Mouse (Mus musculus): ENCODE measurements at regions not wholly inside any gene's neighbourhood (a gene's known extent, or its start where the extent isn't known, plus 50 kb on each side); places are given as distances from the start of the nearest gene placed in this dataset.
A peak's percentile ranks its signal among the peaks of the same experiment; 100 is the strongest.

- Histone ChIP-seq H3K27ac (no peak overlapping the region), H3K4me3 (no peak overlapping the region), H3K27me3 (no peaks in the 10 kb centered on the region), H3K36me3 (ENCODE audit: poor library complexity, severe bottlenecking) (no peaks in the 10 kb centered on the region), H3K4me2 (no peak overlapping the region), H3K9me3 (replicated peaks) (no peaks in the 10 kb centered on the region), H3K4me1 (no peaks in the 10 kb centered on the region), H3K9ac (no peak overlapping the region)
- ATAC-seq: no peak
- WGBS: 87% methylated on average over 8 of the region's 8 CpGs
Measured at GRCm38 (mm10) chr13:35166831-35167541, 140.1 kb upstream of the Eci2 start.

GRCm38 (mm10) chr13:35171562-35172254, 144.8 kb upstream of the Eci2 start:
- H3K36me3 ChIP-seq (ENCODE audit: poor library complexity, severe bottlenecking): no peaks in the 10 kb centered on the region
- no peak overlapping the region for H3K9ac ChIP-seq
- 90% methylated on average over 11 of the region's 11 CpGs for WGBS
- H3K27ac ChIP-seq: no peak overlapping the region
- H3K27me3 ChIP-seq: no peaks in the 10 kb centered on the region
- H3K4me3 ChIP-seq: no peak overlapping the region
- H3K4me1 ChIP-seq: no peaks in the 10 kb centered on the region
- no peaks in the 10 kb centered on the region for H3K9me3 ChIP-seq (replicated peaks)
- ATAC-seq: no peak
- no peak overlapping the region for H3K4me2 ChIP-seq

- H3K9me3 ChIP-seq (replicated peaks): no peaks in the 10 kb centered on the region
- 31% methylated on average over 2 of the region's 2 CpGs for WGBS
- no peak overlapping the region for H3K4me2 ChIP-seq
- ATAC-seq: no peak
- no peak overlapping the region for H3K9ac ChIP-seq
- no peak overlapping the region for H3K27ac ChIP-seq
- H3K27me3 ChIP-seq: no peaks in the 10 kb centered on the region
- H3K4me1 ChIP-seq: no peaks in the 10 kb centered on the region
- no peak overlapping the region for H3K4me3 ChIP-seq
- H3K36me3 ChIP-seq (ENCODE audit: poor library complexity, severe bottlenecking): no peaks in the 10 kb centered on the region
Measured at GRCm38 (mm10) chr13:35173522-35173921, 146.6 kb upstream of the Eci2 start.

GRCm38 (mm10) chr13:35175587-35175986, 148.7 kb upstream of the Eci2 start:
- Histone ChIP-seq H3K36me3 (ENCODE audit: poor library complexity, severe bottlenecking) (no peaks in the 10 kb centered on the region), H3K4me3 (no peak overlapping the region), H3K9ac (no peak overlapping the region), H3K4me2 (no peak overlapping the region), H3K27ac (no peak overlapping the region), H3K9me3 (replicated peaks) (no peaks in the 10 kb centered on the region), H3K4me1 (no peaks in the 10 kb centered on the region), H3K27me3 (no peaks in the 10 kb centered on the region)
- ATAC-seq: no peak
- WGBS: 93% methylated on average over 1 of the region's 1 CpGs

- ATAC-seq: no peak
- H3K27ac ChIP-seq: no peak overlapping the region
- H3K4me1 ChIP-seq: no peaks in the 10 kb centered on the region
- H3K27me3 ChIP-seq: no peaks in the 10 kb centered on the region
- 69% methylated on average over 2 of the region's 2 CpGs for WGBS
- H3K9me3 ChIP-seq (replicated peaks): no peaks in the 10 kb centered on the region
- no peak overlapping the region for H3K9ac ChIP-seq
- H3K36me3 ChIP-seq (ENCODE audit: poor library complexity, severe bottlenecking): no peaks in the 10 kb centered on the region
- H3K4me3 ChIP-seq: no peak overlapping the region
- no peak overlapping the region for H3K4me2 ChIP-seq
Measured at GRCm38 (mm10) chr13:35177305-35177704, 150.4 kb upstream of the Eci2 start.

GRCm38 (mm10) chr13:35189028-35189711, 162.3 kb upstream of the Eci2 start:
- H3K36me3 ChIP-seq (ENCODE audit: poor library complexity, severe bottlenecking): no peaks in the 10 kb centered on the region
- no peaks in the 10 kb centered on the region for H3K9me3 ChIP-seq (replicated peaks)
- no peak overlapping the region for H3K4me3 ChIP-seq
- no peak overlapping the region for H3K4me2 ChIP-seq
- no peak overlapping the region for H3K9ac ChIP-seq
- 55% methylated on average over 16 of the region's 16 CpGs for WGBS
- peak overlapping the region; percentile 19 for H3K27ac ChIP-seq
- H3K4me1 ChIP-seq: peaks cover 6% of the 10 kb centered on the region; the same call in 1 of the 2 replicates
- peak; percentile 55 for ATAC-seq
- no peaks in the 10 kb centered on the region for H3K27me3 ChIP-seq

- Histone ChIP-seq H3K9ac (no peak overlapping the region), H3K4me1 (no peaks in the 10 kb centered on the region), H3K27me3 (no peaks in the 10 kb centered on the region), H3K4me3 (no peak overlapping the region), H3K4me2 (no peak overlapping the region), H3K9me3 (replicated peaks) (no peaks in the 10 kb centered on the region), H3K27ac (no peak overlapping the region), H3K36me3 (ENCODE audit: poor library complexity, severe bottlenecking) (no peaks in the 10 kb centered on the region)
- WGBS: 79% methylated on average over 1 of the region's 1 CpGs
- no peak for ATAC-seq
Measured at GRCm38 (mm10) chr13:35202069-35202468, 175.2 kb upstream of the Eci2 start.

- Histone ChIP-seq H3K9ac (no peak overlapping the region), H3K4me2 (no peak overlapping the region), H3K4me3 (no peak overlapping the region), H3K27me3 (no peaks in the 10 kb centered on the region), H3K36me3 (ENCODE audit: poor library complexity, severe bottlenecking) (no peaks in the 10 kb centered on the region), H3K27ac (no peak overlapping the region), H3K9me3 (replicated peaks) (no peaks in the 10 kb centered on the region), H3K4me1 (no peaks in the 10 kb centered on the region)
- 89% methylated on average over 3 of the region's 3 CpGs for WGBS
- ATAC-seq: no peak
Measured at GRCm38 (mm10) chr13:35208319-35208718, 181.4 kb upstream of the Eci2 start.

GRCm38 (mm10) chr13:35209551-35209950, 182.7 kb upstream of the Eci2 start:
- H3K27ac ChIP-seq: no peak overlapping the region
- H3K27me3 ChIP-seq: no peaks in the 10 kb centered on the region
- no peak overlapping the region for H3K9ac ChIP-seq
- no peak overlapping the region for H3K4me3 ChIP-seq
- no peaks in the 10 kb centered on the region for H3K9me3 ChIP-seq (replicated peaks)
- no peak for ATAC-seq
- no peaks in the 10 kb centered on the region for H3K4me1 ChIP-seq
- H3K4me2 ChIP-seq: no peak overlapping the region
- 83% methylated on average over 4 of the region's 4 CpGs for WGBS
- H3K36me3 ChIP-seq (ENCODE audit: poor library complexity, severe bottlenecking): no peaks in the 10 kb centered on the region

GRCm38 (mm10) chr13:35211834-35212233, 184.9 kb upstream of the Eci2 start:
- no peak overlapping the region for H3K4me3 ChIP-seq
- H3K36me3 ChIP-seq (ENCODE audit: poor library complexity, severe bottlenecking): no peaks in the 10 kb centered on the region
- H3K4me1 ChIP-seq: no peaks in the 10 kb centered on the region
- WGBS: 90% methylated on average over 9 of the region's 9 CpGs
- H3K27me3 ChIP-seq: no peaks in the 10 kb centered on the region
- H3K9ac ChIP-seq: no peak overlapping the region
- ATAC-seq: no peak
- H3K4me2 ChIP-seq: no peak overlapping the region
- H3K9me3 ChIP-seq (replicated peaks): no peaks in the 10 kb centered on the region
- H3K27ac ChIP-seq: no peak overlapping the region

- Histone ChIP-seq H3K4me2 (no peak overlapping the region), H3K4me1 (no peaks in the 10 kb centered on the region), H3K4me3 (no peak overlapping the region), H3K36me3 (ENCODE audit: poor library complexity, severe bottlenecking) (no peaks in the 10 kb centered on the region), H3K9me3 (replicated peaks) (no peaks in the 10 kb centered on the region), H3K27ac (no peak overlapping the region), H3K9ac (no peak overlapping the region), H3K27me3 (no peaks in the 10 kb centered on the region)
- WGBS: 94% methylated on average over 4 of the region's 4 CpGs
- no peak for ATAC-seq
Measured at GRCm38 (mm10) chr13:35212276-35212675, 185.4 kb upstream of the Eci2 start.

GRCm38 (mm10) chr13:35214219-35214618, 187.3 kb upstream of the Eci2 start:
- no peak overlapping the region for H3K9ac ChIP-seq
- H3K4me3 ChIP-seq: no peak overlapping the region
- 93% methylated on average over 4 of the region's 4 CpGs for WGBS
- H3K9me3 ChIP-seq (replicated peaks): no peaks in the 10 kb centered on the region
- no peak overlapping the region for H3K27ac ChIP-seq
- no peaks in the 10 kb centered on the region for H3K4me1 ChIP-seq
- no peak for ATAC-seq
- H3K36me3 ChIP-seq (ENCODE audit: poor library complexity, severe bottlenecking): no peaks in the 10 kb centered on the region
- no peak overlapping the region for H3K4me2 ChIP-seq
- H3K27me3 ChIP-seq: no peaks in the 10 kb centered on the region

Data from forebrain, embryonic 13.5 days (tissue).